Mouse (Mus musculus) midbrain, postnatal 0 days (tissue): Measurements from ENCODE around the gene Robo3. TPM values are rescaled to one million over a fixed set of nuclear protein-coding genes. Genes with fewer than 3 reads are reported as not detected.
A peak's percentile ranks its signal among the peaks of the same experiment; 100 is the strongest.

Experiments
- ATAC-seq: fragments of 200-750 bp; cut with Nextera tagmentation; 2 replicates; pipeline ENCODE4 v1.8.0; 2017; ENCODE audit warnings: moderate number of reproducible peaks, mild to moderate bottlenecking, moderate TSS enrichment, moderate library complexity; ENCODE audit not compliant: low FRiP score
- DNase-seq: peaks from one replicate; pipeline ENCODE4 v3.0.0-alpha.2; 2015; ENCODE audit warnings: low spot score
- H3K27ac ChIP-seq: fragments of 300-500 bp; sonication (generic); 2 replicates; pipeline ENCODE4 v1.5.1; 2014; ENCODE audit warnings: low read depth, mild to moderate bottlenecking, low read length, mixed read lengths
- H3K27me3 ChIP-seq: fragments of 300-500 bp; sonication (generic); 2 replicates; pipeline ENCODE4 v1.6.1; 2014; ENCODE audit warnings: low read length, control low read depth, mixed read lengths; ENCODE audit not compliant: insufficient read depth
- H3K36me3 ChIP-seq: fragments of 300-500 bp; sonication (generic); 2 replicates; pipeline ENCODE4 v1.6.1; 2014; ENCODE audit warnings: low read length, control low read depth, mixed read lengths; ENCODE audit not compliant: insufficient read depth
- H3K4me1 ChIP-seq: fragments of 300-500 bp; sonication (generic); 2 replicates; pipeline ENCODE4 v1.6.1; 2014; ENCODE audit warnings: mild to moderate bottlenecking, control low read depth, antibody characterized with exemption, low read length, mixed read lengths; ENCODE audit not compliant: insufficient read depth
- H3K4me2 ChIP-seq: fragments of 300-500 bp; sonication (generic); 2 replicates; pipeline ENCODE4 v1.6.1; 2014; ENCODE audit warnings: low read depth, mild to moderate bottlenecking, low read length, mixed read lengths; ENCODE audit not compliant: poor library complexity, severe bottlenecking
- H3K4me3 ChIP-seq: fragments of 300-500 bp; sonication (generic); 2 replicates; pipeline ENCODE4 v1.5.1; 2014; ENCODE audit warnings: low read depth, mild to moderate bottlenecking, low read length, moderate library complexity
- H3K9ac ChIP-seq: fragments of 300-500 bp; sonication (generic); replicated peaks from 2 replicates; pipeline ENCODE4 v1.6.1; 2014; ENCODE audit warnings: mild to moderate bottlenecking, low read length, moderate library complexity, mixed read lengths; ENCODE audit not compliant: poor library complexity, severe bottlenecking
- H3K9me3 ChIP-seq: fragments of 300-500 bp; sonication (generic); 2 replicates; pipeline ENCODE4 v1.6.1; 2016; ENCODE audit warnings: low read length, control low read depth
- CTCF ChIP-seq: IDR thresholded peaks from 2 replicates; pipeline ENCODE4 v1.5.1; 2016; ENCODE audit warnings: antibody characterized with exemption, mild to moderate bottlenecking
- WGBS: fragments of 180-500 bp; shearing (Covaris S2); extraction: QIAGEN DNeasy Blood & Tissue Kit; methylation state at CpG from one replicate; pipeline ENCODE4 v1.1.7; 2014; 5-methylcytosine and 5-hydroxymethylcytosine counted together
- polyA plus RNA-seq: library from polyadenylated mRNA; unstranded; fragments of >200 nt; fragmentation: Nextera tagmentation; extraction: Ambion mirVana; gene quantifications from 2 replicates; pipeline ENCODE4 v1.2.1, GENCODE M21; 2015
- total RNA-seq: library from RNA; depleted of rRNA; stranded (reverse); fragments of >200 nt; gene quantifications from 2 replicates; pipeline ENCODE4 v1.2.3, GENCODE M21; 2014

Gene Robo3
- total and polyA plus RNA-seq, 2 experiments from 2014 or later: 1.0 to 2.9 TPM

GRCm38 (mm10) chr9:37390891-37391290, 42.2 kb downstream of the Robo3 start:
- Histone ChIP-seq H3K9me3 (no peaks in the 10 kb centered on the region), H3K36me3 (no peaks in the 10 kb centered on the region), H3K4me2 (no peak overlapping the region), H3K27me3 (no peaks in the 10 kb centered on the region), H3K4me1 (no peaks in the 10 kb centered on the region), H3K9ac (no peak overlapping the region), H3K4me3 (no peak overlapping the region), H3K27ac (no peak overlapping the region)
- no peak for DNase-seq
- 63% methylated on average over 2 of the region's 2 CpGs for WGBS
- no peak for TF ChIP-seq CTCF
- no peak for ATAC-seq

- WGBS: 7% methylated on average over 52 of the region's 54 CpGs
- no peaks in the 10 kb centered on the region for H3K36me3 ChIP-seq
- DNase-seq (peak; percentile 56), ATAC-seq (peak; percentile 83)
- H3K9ac ChIP-seq: peak overlapping the region; percentile 79
- TF ChIP-seq CTCF: peak; percentile 66
- H3K4me3 ChIP-seq: peak overlapping the region; percentile 47
- H3K27ac ChIP-seq: peak overlapping the region; percentile 63
- H3K9me3 ChIP-seq: no peaks in the 10 kb centered on the region
- peak overlapping the region; percentile 84 for H3K4me2 ChIP-seq
- no peaks in the 10 kb centered on the region for H3K27me3 ChIP-seq
- H3K4me1 ChIP-seq: no peaks in the 10 kb centered on the region
Measured at GRCm38 (mm10) chr9:37384284-37385182, 48.5 kb downstream of the Robo3 start.

- no peak for ATAC-seq
- 93% methylated on average over 6 of the region's 6 CpGs for WGBS
Measured at GRCm38 (mm10) chr9:37383161-37383560, 49.9 kb downstream of the Robo3 start.

GRCm38 (mm10) chr9:37375718-37376117, 57.3 kb downstream of the Robo3 start:
- WGBS: 79% methylated on average over 5 of the region's 5 CpGs
- Histone ChIP-seq H3K27ac (no peak overlapping the region), H3K4me2 (no peak overlapping the region), H3K36me3 (no peaks in the 10 kb centered on the region), H3K9me3 (no peaks in the 10 kb centered on the region), H3K4me3 (no peak overlapping the region), H3K9ac (no peak overlapping the region), H3K27me3 (no peaks in the 10 kb centered on the region), H3K4me1 (no peaks in the 10 kb centered on the region)
- DNase-seq: peak; percentile 19
- no peak for TF ChIP-seq CTCF
- ATAC-seq: no peak

More at GRCm38 (mm10) chr9:37383161-37383560, 49.9 kb downstream of the Robo3 start:
- no peaks in the 10 kb centered on the region for H3K27me3 ChIP-seq
- H3K9me3 ChIP-seq: no peaks in the 10 kb centered on the region
- H3K4me3 ChIP-seq: no peak overlapping the region
- H3K36me3 ChIP-seq: no peaks in the 10 kb centered on the region
- no peak for DNase-seq
- no peak overlapping the region for H3K4me2 ChIP-seq
- no peak overlapping the region for H3K27ac ChIP-seq
- no peak for TF ChIP-seq CTCF
- H3K4me1 ChIP-seq: no peaks in the 10 kb centered on the region
- H3K9ac ChIP-seq: no peak overlapping the region

GRCm38 (mm10) chr9:37371232-37371801, 61.7 kb downstream of the Robo3 start:
- DNase-seq (no peak), ATAC-seq (no peak)
- Histone ChIP-seq H3K27ac (no peak overlapping the region), H3K9ac (no peak overlapping the region), H3K36me3 (no peaks in the 10 kb centered on the region), H3K4me3 (no peak overlapping the region), H3K27me3 (no peaks in the 10 kb centered on the region), H3K4me2 (no peak overlapping the region), H3K9me3 (no peaks in the 10 kb centered on the region), H3K4me1 (no peaks in the 10 kb centered on the region)
- no peak for TF ChIP-seq CTCF
- WGBS: 76% methylated on average over 7 of the region's 7 CpGs

- TF ChIP-seq CTCF: no peak; the same call in none of the 2 replicates
- Histone ChIP-seq H3K27ac (peak overlapping the region; percentile 47), H3K4me1 (no peaks in the 10 kb centered on the region), H3K4me3 (peak overlapping the region; percentile 22), H3K27me3 (no peaks in the 10 kb centered on the region), H3K9ac (no peak overlapping the region), H3K9me3 (no peaks in the 10 kb centered on the region), H3K4me2 (peak overlapping the region; percentile 33; the same call in 1 of the 2 replicates), H3K36me3 (no peaks in the 10 kb centered on the region)
- WGBS: 79% methylated on average over 8 of the region's 8 CpGs
- ATAC-seq (no peak), DNase-seq (no peak)
Measured at GRCm38 (mm10) chr9:37368860-37369259, 64.2 kb downstream of the Robo3 start.
